Mouse (Mus musculus): ENCODE data around the gene Kcnd1.
"Not testable (repeated sequence)": the region's sequence is repeated elsewhere in the genome, so short reads cannot be mapped to it uniquely, and the experiment has no call there.

GRCm38 (mm10) chrX:7802157-7802556 is 19.9 kb upstream of the Kcnd1 start:
- TF ChIP-seq CHD2 (IDR thresholded peaks at IDR 0.05; ENCODE audit: low read depth, low read length); ZC3H11A (IDR thresholded peaks at IDR 0.05; ENCODE audit: borderline replicate concordance, low read depth, low read length): not testable (repeated sequence)

All from ES-E14 (cell line).